Mouse (Mus musculus): ENCODE measurements around the gene Gm281. TPM values are rescaled to one million over a fixed set of nuclear protein-coding genes. Genes with fewer than 3 reads are reported as not detected.

Gene Gm281
- total RNA-seq, 2 experiments from 2014 or later = not detected

- no peak for DNase-seq (ENCODE audit: low spot score in 2 of 2)
Observed at GRCm38 (mm10) chr14:13861416-13861815, 52.9 kb downstream of the Gm281 start.

GRCm38 (mm10) chr14:13812801-13813479 lies 101.3 kb downstream of the Gm281 start:
- DNase-seq (ENCODE audit: low spot score in 2 of 2) = no peak

GRCm38 (mm10) chr14:13790446-13790845 lies 123.8 kb downstream of the Gm281 start:
- no peak for DNase-seq (ENCODE audit: low spot score in 2 of 2)

GRCm38 (mm10) chr14:13790001-13790400 lies 124.3 kb downstream of the Gm281 start:
- no peak for DNase-seq (ENCODE audit: low spot score in 2 of 2)

- DNase-seq (ENCODE audit: low spot score in 2 of 2) = no peak
Observed at GRCm38 (mm10) chr14:13782970-13783369, 131.3 kb downstream of the Gm281 start.

- no peak for DNase-seq (ENCODE audit: low spot score in 2 of 2)
Observed at GRCm38 (mm10) chr14:13778383-13778782, 135.9 kb downstream of the Gm281 start.

- DNase-seq (ENCODE audit: low spot score in 2 of 2) = no peak
Observed at GRCm38 (mm10) chr14:13771163-13771562, 143.1 kb downstream of the Gm281 start.

- DNase-seq (ENCODE audit: low spot score in 2 of 2) = no peak
Observed at GRCm38 (mm10) chr14:13770686-13771085, 143.6 kb downstream of the Gm281 start.

Small RNA genes lying within 50 kb of the gene (microRNA-seq; reads per million reads assigned to microRNA genes)
- 0 reads per million in 2 experiments for gene Gm27506 (ENCODE audit: borderline number of aligned reads in 2 of 2)

Other genes starting within 250 kb of the Gm281 start
- gene Sntn, start 243.6 kb downstream of the Gm281 start, total RNA-seq (2021) = not detected
- gene Atxn7, start 47.0 kb upstream of the Gm281 start, total RNA-seq (2021) = 10 to 100 TPM; 24.0 to 31.2 TPM
- 10 to 100 TPM; 84.2 to 91.5 TPM for gene Thoc7, start 47.4 kb upstream of the Gm281 start, total RNA-seq (2021)
- gene Psmd6, start 206.5 kb upstream of the Gm281 start, total RNA-seq (2021) = 100 to 1,000 TPM; 109 to 127 TPM

All from adrenal gland, adult 18-20 months (tissue).